Mouse (Mus musculus): ENCODE measurements around the gene Gpatch2. TPM values are rescaled to one million over a fixed set of nuclear protein-coding genes. Genes with fewer than 3 reads are reported as not detected.

The Gpatch2 gene
- 5.1 and 5.4 TPM in 2 replicates for polyA plus RNA-seq (2015; fragmentation: Nextera tagmentation; extraction: Ambion mirVana)

DNA sequence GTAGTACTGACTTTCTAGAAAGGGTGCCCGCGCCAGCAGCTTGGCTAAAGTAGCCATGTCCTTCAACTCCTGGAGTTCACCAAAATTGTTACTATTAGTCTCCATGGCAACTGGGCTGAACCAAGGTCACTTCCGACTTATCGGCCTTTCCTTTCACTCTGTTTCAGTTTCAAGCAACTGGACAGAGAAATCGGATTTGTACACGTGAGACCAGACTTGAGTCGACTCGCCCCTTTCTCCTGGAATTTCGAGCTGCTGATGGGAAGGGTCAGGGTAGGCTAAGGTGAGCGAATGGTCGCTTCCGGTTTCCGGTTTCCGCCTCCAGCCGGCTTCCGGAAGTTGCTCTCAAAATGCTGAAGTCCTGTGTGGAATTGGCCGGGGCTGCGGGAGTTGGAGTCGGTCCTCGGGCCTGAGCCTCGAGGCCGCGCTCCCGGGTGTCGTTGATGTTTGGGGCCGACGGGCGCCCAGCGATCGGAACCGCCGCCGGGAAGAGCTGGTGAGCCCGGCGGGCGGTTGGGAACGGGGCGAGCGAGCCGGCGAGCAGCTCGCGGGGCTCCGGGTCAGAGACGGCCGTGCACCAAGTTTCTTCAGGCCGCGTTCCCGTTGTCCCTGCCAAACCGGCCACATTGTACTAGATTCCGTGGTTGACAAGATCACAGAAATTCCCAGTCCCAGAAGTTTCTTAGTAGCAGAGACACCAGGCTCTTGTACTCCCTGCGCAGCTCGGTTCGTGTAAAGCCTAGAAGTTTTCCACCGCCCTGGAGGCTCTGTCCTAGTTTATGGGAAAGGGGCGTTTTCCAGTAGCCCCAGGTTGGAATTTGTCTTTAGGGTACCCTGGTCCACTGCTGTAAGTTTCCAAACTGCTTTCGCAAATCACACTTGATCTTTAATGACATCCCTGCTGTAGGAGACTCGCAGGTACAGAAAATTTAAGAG lies at the start of gene Gpatch2, which contains the start of gene Spata17:
Gpatch2 (plus strand) TSS at position 328 of the 936 bp plus-strand sequence.
Spata17 (minus strand) TSS at position 285 of the 936 bp plus-strand sequence.
- WGBS (ENCODE audit: insufficient replicate concordance), result under 1% methylated on average over 58 of the region's 58 CpGs

DNA sequence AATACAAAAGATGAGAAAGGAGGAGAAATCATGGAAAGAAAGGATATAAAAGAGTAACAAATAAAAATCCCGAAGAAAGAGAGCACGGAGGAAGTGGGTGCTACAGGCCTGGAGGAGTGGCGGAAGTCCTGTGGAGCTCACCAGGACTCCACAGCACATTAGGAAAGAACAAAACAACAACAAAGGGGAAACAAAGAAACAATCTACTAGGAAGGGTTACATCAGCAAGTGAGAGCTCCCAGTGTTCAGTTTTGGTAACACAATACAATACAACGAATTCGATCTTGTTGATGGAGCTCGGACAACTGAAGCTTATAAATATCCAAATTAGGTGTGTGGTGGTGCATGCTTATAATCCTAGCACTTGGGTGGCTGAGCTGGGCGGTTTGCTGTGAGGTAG lies 45.7 kb upstream of the Gpatch2 start:
- no peaks in the 10 kb centered on the region for H3K27me3 ChIP-seq (ENCODE audit: insufficient read depth, low read length)
- TF ChIP-seq CTCF (IDR thresholded peaks at IDR 0.05; ENCODE audit: low read depth), result no peak
- no peak for TF ChIP-seq EP300 (IDR thresholded peaks at IDR 0.05; ENCODE audit: low read depth)
- H3K4me2 ChIP-seq (ENCODE audit: low read depth, low read length), result no peak overlapping the region
- no peaks in the 10 kb centered on the region for H3K9me3 ChIP-seq (ENCODE audit: low read length)
- WGBS (ENCODE audit: insufficient replicate concordance), result 75% methylated on average over 7 of the region's 7 CpGs
- no peak for ATAC-seq
- no peak overlapping the region for H3K27ac ChIP-seq (ENCODE audit: low read depth)
- no peak overlapping the region for H3K9ac ChIP-seq (replicated peaks)
- H3K4me1 ChIP-seq (ENCODE audit: insufficient read depth), result no peaks in the 10 kb centered on the region
- DNase-seq, result no peak
- H3K36me3 ChIP-seq (replicated peaks; ENCODE audit: insufficient read depth, low read length), result no peaks in the 10 kb centered on the region
- H3K4me3 ChIP-seq (ENCODE audit: low read depth, low read length), result no peak overlapping the region

More for the DNA sequence above, at the start of gene Gpatch2, which contains the start of gene Spata17:
- no peaks in the 10 kb centered on the region for H3K9me3 ChIP-seq (ENCODE audit: low read length)
- no peaks in the 10 kb centered on the region for H3K36me3 ChIP-seq (replicated peaks; ENCODE audit: insufficient read depth, low read length)
- no peaks in the 10 kb centered on the region for H3K27me3 ChIP-seq (ENCODE audit: insufficient read depth, low read length)
- peak within 1 kb of the TSS; percentile 94 for H3K27ac ChIP-seq (ENCODE audit: low read depth)
- peak; percentile 74; the same call in 1 of the 2 replicates for TF ChIP-seq EP300 (IDR thresholded peaks at IDR 0.05; ENCODE audit: low read depth)
- TF ChIP-seq CTCF (IDR thresholded peaks at IDR 0.05; ENCODE audit: low read depth), result no peak
- ATAC-seq (peak; percentile 92), DNase-seq (peak; percentile 87)
- H3K4me2 ChIP-seq (ENCODE audit: low read depth, low read length), result peak within 1 kb of the TSS; percentile 90
- H3K4me1 ChIP-seq (ENCODE audit: insufficient read depth), result peaks cover 6% of the 10 kb centered on the region; the same call in 1 of the 2 replicates
- peak within 1 kb of the TSS; percentile 93 for H3K9ac ChIP-seq (replicated peaks)
- H3K4me3 ChIP-seq (ENCODE audit: low read depth, low read length), result peak within 1 kb of the TSS; percentile 90

DNA sequence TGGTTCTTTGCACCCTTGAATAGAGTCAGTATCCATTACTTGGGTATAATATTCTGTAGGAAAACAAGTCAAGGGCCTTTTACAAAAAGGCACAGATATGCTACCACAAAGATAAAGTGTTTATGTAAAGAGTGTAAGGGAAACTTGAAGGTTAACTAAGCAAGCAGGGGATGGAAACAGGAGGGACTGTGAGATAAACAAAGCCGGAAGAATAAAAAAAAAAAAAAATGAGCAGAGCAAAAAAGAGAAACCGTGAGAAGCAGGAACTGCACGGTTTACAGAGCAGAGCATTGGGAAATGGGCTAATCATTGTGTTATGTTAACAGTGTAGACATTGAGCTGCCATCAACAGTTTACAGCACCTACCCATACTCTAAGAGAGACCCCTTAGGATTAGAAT lies 44.9 kb upstream of the Gpatch2 start:
- WGBS (ENCODE audit: insufficient replicate concordance), result 36% methylated on average over 3 of the region's 3 CpGs

GRCm38 (mm10) chr1:187175991-187176390 lies 39.3 kb upstream of the Gpatch2 start:
- DNase-seq, result no peak
- 89% methylated on average over 1 of the region's 1 CpGs for WGBS (ENCODE audit: insufficient replicate concordance)
- H3K27ac ChIP-seq (ENCODE audit: low read depth), result no peak overlapping the region
- no peaks in the 10 kb centered on the region for H3K27me3 ChIP-seq (ENCODE audit: insufficient read depth, low read length)
- TF ChIP-seq EP300 (IDR thresholded peaks at IDR 0.05; ENCODE audit: low read depth), result no peak
- no peak overlapping the region for H3K4me2 ChIP-seq (ENCODE audit: low read depth, low read length)
- no peaks in the 10 kb centered on the region for H3K9me3 ChIP-seq (ENCODE audit: low read length)
- H3K4me3 ChIP-seq (ENCODE audit: low read depth, low read length), result no peak overlapping the region
- no peak overlapping the region for H3K9ac ChIP-seq (replicated peaks)
- no peaks in the 10 kb centered on the region for H3K36me3 ChIP-seq (replicated peaks; ENCODE audit: insufficient read depth, low read length)
- ATAC-seq, result no peak
- no peaks in the 10 kb centered on the region; the same call in 1 of the 2 replicates for H3K4me1 ChIP-seq (ENCODE audit: insufficient read depth)

More for the DNA sequence above, 44.9 kb upstream of the Gpatch2 start:
- Histone ChIP-seq H3K36me3 (replicated peaks; ENCODE audit: insufficient read depth, low read length) (no peaks in the 10 kb centered on the region), H3K4me1 (ENCODE audit: insufficient read depth) (no peaks in the 10 kb centered on the region; the same call in 1 of the 2 replicates), H3K27me3 (ENCODE audit: insufficient read depth, low read length) (no peaks in the 10 kb centered on the region), H3K4me2 (ENCODE audit: low read depth, low read length) (no peak overlapping the region), H3K4me3 (ENCODE audit: low read depth, low read length) (no peak overlapping the region), H3K9me3 (ENCODE audit: low read length) (no peaks in the 10 kb centered on the region), H3K9ac (replicated peaks) (no peak overlapping the region), H3K27ac (ENCODE audit: low read depth) (no peak overlapping the region)
- ATAC-seq (no peak), DNase-seq (no peak)
- TF ChIP-seq EP300 (IDR thresholded peaks at IDR 0.05; ENCODE audit: low read depth) (no peak), CTCF (IDR thresholded peaks at IDR 0.05; ENCODE audit: low read depth) (no peak)

GRCm38 (mm10) chr1:187178546-187178945 lies 36.8 kb upstream of the Gpatch2 start:
- Histone ChIP-seq H3K4me3 (ENCODE audit: low read depth, low read length) (no peak overlapping the region), H3K4me2 (ENCODE audit: low read depth, low read length) (no peak overlapping the region), H3K9me3 (ENCODE audit: low read length) (no peaks in the 10 kb centered on the region), H3K27ac (ENCODE audit: low read depth) (no peak overlapping the region), H3K36me3 (replicated peaks; ENCODE audit: insufficient read depth, low read length) (no peaks in the 10 kb centered on the region), H3K9ac (replicated peaks) (no peak overlapping the region), H3K27me3 (ENCODE audit: insufficient read depth, low read length) (no peaks in the 10 kb centered on the region), H3K4me1 (ENCODE audit: insufficient read depth) (no peaks in the 10 kb centered on the region; the same call in 1 of the 2 replicates)
- DNase-seq (no peak), ATAC-seq (no peak)
- TF ChIP-seq EP300 (IDR thresholded peaks at IDR 0.05; ENCODE audit: low read depth), result no peak
- TF ChIP-seq CTCF (IDR thresholded peaks at IDR 0.05; ENCODE audit: low read depth), result no peak
- 52% methylated on average over 1 of the region's 1 CpGs for WGBS (ENCODE audit: insufficient replicate concordance)

- Histone ChIP-seq H3K27me3 (ENCODE audit: insufficient read depth, low read length) (no peaks in the 10 kb centered on the region), H3K4me3 (ENCODE audit: low read depth, low read length) (no peak overlapping the region), H3K4me1 (ENCODE audit: insufficient read depth) (no peaks in the 10 kb centered on the region), H3K9me3 (ENCODE audit: low read length) (no peaks in the 10 kb centered on the region), H3K27ac (ENCODE audit: low read depth) (no peak overlapping the region), H3K4me2 (ENCODE audit: low read depth, low read length) (no peak overlapping the region), H3K9ac (replicated peaks) (no peak overlapping the region), H3K36me3 (replicated peaks; ENCODE audit: insufficient read depth, low read length) (no peaks in the 10 kb centered on the region)
- WGBS (ENCODE audit: insufficient replicate concordance), result 62% methylated on average over 6 of the region's 6 CpGs
- DNase-seq (no peak), ATAC-seq (no peak)
- TF ChIP-seq EP300 (IDR thresholded peaks at IDR 0.05; ENCODE audit: low read depth), result no peak
Observed at GRCm38 (mm10) chr1:187205506-187205905, 9.8 kb upstream of the Gpatch2 start.

Data from liver, postnatal 0 days (tissue).